Mouse (Mus musculus) lung, embryonic 15.5 days (tissue): ENCODE measurements around the gene Zfp189. TPM values are rescaled to one million over a fixed set of nuclear protein-coding genes. Genes with fewer than 3 reads are reported as not detected.
A peak's percentile ranks its signal among the peaks of the same experiment; 100 is the strongest.

ENCODE experiments used
- ATAC-seq: fragments of 200-750 bp; cut with Nextera tagmentation; 2 replicates; pipeline ENCODE4 v1.8.0; 2017; ENCODE audit warnings: moderate number of reproducible peaks, borderline replicate concordance; ENCODE audit not compliant: low FRiP score, low TSS enrichment; ENCODE audit errors: extremely low read depth
- H3K27ac ChIP-seq: fragments of 300-500 bp; sonication (generic); 2 replicates; pipeline ENCODE4 v1.5.1; 2015; ENCODE audit warnings: moderate library complexity, mild to moderate bottlenecking, inconsistent platforms
- H3K27me3 ChIP-seq: fragments of 300-500 bp; sonication (generic); 2 replicates; pipeline ENCODE4 v1.6.1; 2015; ENCODE audit warnings: inconsistent platforms
- H3K36me3 ChIP-seq: fragments of 300-500 bp; sonication (generic); 2 replicates; pipeline ENCODE4 v1.6.1; 2015; ENCODE audit warnings: inconsistent platforms
- H3K4me1 ChIP-seq: fragments of 300-500 bp; sonication (generic); 2 replicates; pipeline ENCODE4 v1.6.1; 2015; ENCODE audit warnings: inconsistent platforms
- H3K4me2 ChIP-seq: fragments of 300-500 bp; sonication (generic); 2 replicates; pipeline ENCODE4 v1.6.1; 2015; ENCODE audit warnings: inconsistent platforms, mild to moderate bottlenecking, moderate library complexity
- H3K4me3 ChIP-seq: fragments of 300-500 bp; sonication (generic); 2 replicates; pipeline ENCODE4 v1.5.1; 2015; ENCODE audit warnings: mild to moderate bottlenecking, inconsistent platforms
- H3K9ac ChIP-seq: fragments of 300-500 bp; sonication (generic); 2 replicates; pipeline ENCODE4 v1.6.1; 2015; ENCODE audit warnings: inconsistent platforms
- H3K9me3 ChIP-seq: fragments of 300-500 bp; sonication (generic); 2 replicates; pipeline ENCODE4 v1.6.1; 2016; ENCODE audit warnings: inconsistent platforms
- WGBS: fragments of 180-500 bp; shearing (Covaris S2); methylation state at CpG from one replicate; pipeline ENCODE4 v1.1.7; 2015; 5-methylcytosine and 5-hydroxymethylcytosine counted together
- polyA plus RNA-seq: library from polyadenylated mRNA; unstranded; fragments of >200 nt; fragmentation: Nextera tagmentation; extraction: Ambion mirVana; gene quantifications from 2 replicates; pipeline ENCODE4 v1.2.1, GENCODE M21; 2015

Gene Zfp189
- polyA plus RNA-seq, 1 experiment from 2014 or later = 9.0 TPM

DNA sequence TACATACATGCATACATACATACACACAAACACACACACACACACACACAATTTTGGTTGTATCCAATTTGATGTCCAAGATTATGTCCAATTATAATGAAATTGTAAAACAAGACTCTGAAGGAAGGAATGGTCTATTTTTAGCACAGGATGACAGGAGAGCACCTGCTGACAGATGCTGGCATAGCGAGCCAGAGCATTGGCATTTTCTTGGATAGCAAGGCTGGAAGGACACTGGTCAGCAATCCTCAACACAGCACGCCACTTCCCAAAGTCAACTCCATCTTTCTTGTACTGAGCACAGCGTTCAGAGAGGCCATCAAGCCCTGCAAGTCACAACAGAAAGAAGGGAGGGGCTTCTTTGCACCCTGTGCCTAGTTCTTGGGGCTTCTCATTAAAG is 20.0 kb downstream of the Zfp189 start:
- H3K36me3 ChIP-seq = no peaks in the 10 kb centered on the region
- H3K9me3 ChIP-seq = no peaks in the 10 kb centered on the region
- H3K4me3 ChIP-seq = no peak overlapping the region
- H3K4me1 ChIP-seq = no peaks in the 10 kb centered on the region
- no peaks in the 10 kb centered on the region for H3K27me3 ChIP-seq
- H3K9ac ChIP-seq = no peak overlapping the region
- no peak overlapping the region for H3K4me2 ChIP-seq
- ATAC-seq = no peak
- WGBS = 74% methylated on average over 3 of the region's 3 CpGs
- H3K27ac ChIP-seq = no peak overlapping the region

DNA sequence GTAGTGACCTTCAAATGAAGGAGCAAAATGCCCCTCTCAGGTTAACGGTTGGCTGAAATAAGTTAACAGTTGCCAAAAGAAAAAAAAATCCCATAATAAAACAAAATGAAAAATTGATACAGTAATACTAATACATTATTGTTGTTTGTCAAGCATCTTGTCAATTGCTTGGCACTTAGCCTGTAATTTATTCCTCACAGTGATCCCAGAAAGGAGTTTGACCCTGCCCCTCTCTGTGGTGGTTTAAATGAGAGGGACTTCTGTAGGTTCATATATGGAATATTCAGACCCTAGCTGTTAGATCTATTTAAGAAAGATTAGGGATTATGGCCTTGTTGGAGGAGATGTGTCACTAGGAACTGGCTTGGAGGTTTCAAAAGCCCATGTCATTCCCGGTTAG is 25.1 kb downstream of the Zfp189 start:
- Histone ChIP-seq H3K4me2 (no peak overlapping the region), H3K27ac (no peak overlapping the region), H3K4me1 (no peaks in the 10 kb centered on the region), H3K36me3 (no peaks in the 10 kb centered on the region), H3K9me3 (no peaks in the 10 kb centered on the region), H3K4me3 (no peak overlapping the region), H3K27me3 (no peaks in the 10 kb centered on the region), H3K9ac (no peak overlapping the region)
- 76% methylated on average over 2 of the region's 2 CpGs for WGBS
- ATAC-seq = no peak

DNA sequence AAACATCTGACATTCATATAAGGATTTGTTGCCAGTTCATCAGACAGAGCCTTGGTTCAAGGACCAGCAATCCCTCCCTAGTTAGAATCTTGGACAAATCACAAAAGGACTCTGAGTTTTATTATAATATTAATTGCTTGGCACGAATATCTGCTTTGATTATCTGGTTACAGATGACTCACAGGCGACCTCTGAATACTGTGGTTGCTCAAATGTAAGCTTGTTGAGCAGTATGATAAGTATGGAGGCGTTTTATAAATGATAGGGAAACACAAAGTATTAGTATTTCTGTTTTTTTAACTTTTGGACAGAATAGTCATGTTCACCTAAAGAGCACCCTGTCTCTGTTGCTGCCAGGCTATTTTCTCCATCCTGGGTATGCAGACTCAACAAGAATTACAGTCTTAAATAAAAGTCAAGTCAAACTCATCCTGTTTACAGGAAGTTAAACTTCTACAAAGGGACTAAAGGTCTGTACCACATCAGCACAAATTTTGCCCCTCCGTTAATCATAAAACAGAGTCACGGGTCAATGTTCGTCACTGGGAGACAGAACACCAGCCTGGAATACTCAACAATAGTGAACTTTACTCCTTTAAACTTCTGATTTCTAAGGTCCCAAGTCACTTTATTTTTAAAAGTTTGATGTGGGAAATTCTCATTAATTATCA is 26.0 kb downstream of the Zfp189 start:
- Histone ChIP-seq H3K4me1 (no peaks in the 10 kb centered on the region), H3K27ac (no peak overlapping the region), H3K9ac (no peak overlapping the region), H3K4me2 (no peak overlapping the region), H3K9me3 (no peaks in the 10 kb centered on the region), H3K36me3 (no peaks in the 10 kb centered on the region), H3K27me3 (no peaks in the 10 kb centered on the region), H3K4me3 (no peak overlapping the region)
- 59% methylated on average over 6 of the region's 6 CpGs for WGBS
- ATAC-seq = no peak

DNA sequence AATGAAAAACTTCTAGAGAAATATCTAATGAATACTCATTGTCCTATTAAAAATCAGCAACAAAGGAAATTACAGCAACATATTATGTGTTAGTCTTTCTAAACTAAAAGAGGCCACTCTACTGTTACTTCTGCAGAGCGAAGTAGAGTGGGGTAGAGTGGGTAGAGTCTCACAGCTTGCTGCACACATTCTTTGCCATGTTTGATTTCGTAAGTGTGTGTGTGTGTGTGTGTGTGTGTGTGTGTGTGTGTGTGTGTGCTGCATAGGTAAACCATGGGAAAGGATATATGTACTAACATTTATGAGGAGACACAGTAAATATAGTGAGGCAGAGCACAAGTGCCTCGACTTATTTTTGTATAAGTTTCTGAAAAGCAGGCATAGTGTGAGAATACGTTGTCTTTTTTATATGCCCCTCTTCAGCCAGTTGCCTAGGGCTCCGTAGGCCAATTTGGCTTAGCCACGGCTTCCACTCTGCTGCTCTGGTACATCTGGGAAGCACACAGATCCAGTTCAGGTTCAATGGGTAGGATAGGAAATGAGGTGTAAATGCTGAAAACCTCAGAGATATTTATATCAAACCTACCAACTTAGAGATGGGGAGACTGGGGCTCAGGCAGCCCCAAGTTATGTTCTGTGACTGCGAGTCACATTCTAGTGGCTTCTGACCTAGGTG is 26.7 kb downstream of the Zfp189 start:
- no peak overlapping the region for H3K4me3 ChIP-seq
- H3K9ac ChIP-seq = no peak overlapping the region
- no peaks in the 10 kb centered on the region for H3K36me3 ChIP-seq
- H3K4me1 ChIP-seq = no peaks in the 10 kb centered on the region
- no peaks in the 10 kb centered on the region for H3K27me3 ChIP-seq
- ATAC-seq = no peak
- no peak overlapping the region for H3K4me2 ChIP-seq
- 83% methylated on average over 7 of the region's 7 CpGs for WGBS
- no peak overlapping the region for H3K27ac ChIP-seq
- H3K9me3 ChIP-seq = no peaks in the 10 kb centered on the region

DNA sequence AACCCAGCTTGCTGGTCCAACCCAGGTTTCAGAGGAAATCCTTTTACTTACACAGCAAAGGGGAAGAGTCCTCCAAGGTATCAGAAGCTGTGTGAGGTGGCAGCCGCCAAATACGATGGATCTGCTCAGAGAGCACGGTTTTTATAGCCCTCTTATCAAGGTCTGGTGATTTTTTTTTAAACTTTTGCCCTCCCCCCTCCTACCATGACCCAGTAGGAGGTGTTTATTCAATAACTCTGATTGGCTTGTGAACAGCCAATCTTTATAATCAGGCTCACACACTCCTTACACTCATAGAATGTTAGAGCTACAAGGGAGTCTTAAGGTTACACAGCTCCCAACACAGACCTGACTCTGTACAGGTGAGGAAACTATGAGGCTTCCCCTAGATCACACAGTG is 28.4 kb downstream of the Zfp189 start, which contains the start of gene Aldob:
Gene Aldob (minus strand): TSS at position 164 of the 400 bp plus-strand sequence.
- Histone ChIP-seq H3K4me2 (no peak within 1 kb of the TSS), H3K27me3 (no peaks in the 10 kb centered on the region), H3K9ac (no peak within 1 kb of the TSS), H3K4me3 (no peak within 1 kb of the TSS), H3K27ac (no peak within 1 kb of the TSS), H3K9me3 (no peaks in the 10 kb centered on the region), H3K4me1 (no peaks in the 10 kb centered on the region), H3K36me3 (no peaks in the 10 kb centered on the region)
- no peak for ATAC-seq
- 33% methylated on average over 3 of the region's 3 CpGs for WGBS

DNA sequence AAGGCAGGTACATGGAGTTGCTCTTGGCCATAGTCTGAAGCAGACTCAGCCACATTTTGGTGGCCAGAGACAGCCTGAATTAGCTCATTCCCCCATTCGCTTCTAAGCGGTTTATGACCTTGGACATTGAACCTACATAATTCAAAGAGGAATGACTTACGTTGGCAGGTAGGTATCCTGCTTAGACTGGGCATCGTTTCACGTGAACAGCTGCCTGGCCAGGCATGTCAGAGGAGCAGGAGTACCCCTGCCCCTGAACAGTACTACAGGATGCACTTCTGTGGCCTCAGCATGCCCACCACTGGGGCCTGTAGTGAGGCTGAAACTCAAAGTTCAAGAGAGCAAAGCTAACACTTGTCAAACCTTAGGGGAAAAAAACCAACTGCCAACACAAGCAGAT is 32.4 kb downstream of the Zfp189 start:
- H3K9ac ChIP-seq = no peak overlapping the region
- no peaks in the 10 kb centered on the region for H3K27me3 ChIP-seq
- no peaks in the 10 kb centered on the region for H3K36me3 ChIP-seq
- H3K4me2 ChIP-seq = no peak overlapping the region
- no peaks in the 10 kb centered on the region for H3K4me1 ChIP-seq
- ATAC-seq = no peak
- H3K9me3 ChIP-seq = no peaks in the 10 kb centered on the region
- no peak overlapping the region for H3K27ac ChIP-seq
- H3K4me3 ChIP-seq = no peak overlapping the region
- WGBS = 76% methylated on average over 5 of the region's 5 CpGs

DNA sequence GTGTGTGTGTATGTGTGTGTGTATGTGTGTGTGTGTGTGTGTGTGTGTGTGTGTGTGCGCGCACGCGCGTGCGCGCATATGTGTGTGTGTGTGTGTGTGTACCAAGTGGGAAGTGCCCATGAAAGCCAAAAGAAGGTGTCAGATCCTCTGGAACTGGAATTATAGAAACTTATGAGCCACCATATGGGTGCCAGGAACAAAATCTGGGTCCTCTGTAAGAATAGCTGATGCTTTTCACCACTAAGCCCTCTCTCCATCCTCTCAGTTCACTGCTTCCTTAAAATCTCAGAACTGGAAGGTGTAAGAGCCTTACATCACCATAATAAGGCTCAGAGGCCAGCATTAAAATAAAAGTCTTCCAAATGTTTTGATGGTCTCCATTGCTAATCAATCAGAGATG is 36.4 kb downstream of the Zfp189 start:
- Histone ChIP-seq H3K4me3 (no peak overlapping the region), H3K9me3 (no peaks in the 10 kb centered on the region), H3K4me2 (no peak overlapping the region), H3K27me3 (no peaks in the 10 kb centered on the region), H3K4me1 (no peaks in the 10 kb centered on the region), H3K36me3 (no peaks in the 10 kb centered on the region), H3K27ac (no peak overlapping the region), H3K9ac (no peak overlapping the region)
- 85% methylated on average over 7 of the region's 7 CpGs for WGBS
- no peak for ATAC-seq

DNA sequence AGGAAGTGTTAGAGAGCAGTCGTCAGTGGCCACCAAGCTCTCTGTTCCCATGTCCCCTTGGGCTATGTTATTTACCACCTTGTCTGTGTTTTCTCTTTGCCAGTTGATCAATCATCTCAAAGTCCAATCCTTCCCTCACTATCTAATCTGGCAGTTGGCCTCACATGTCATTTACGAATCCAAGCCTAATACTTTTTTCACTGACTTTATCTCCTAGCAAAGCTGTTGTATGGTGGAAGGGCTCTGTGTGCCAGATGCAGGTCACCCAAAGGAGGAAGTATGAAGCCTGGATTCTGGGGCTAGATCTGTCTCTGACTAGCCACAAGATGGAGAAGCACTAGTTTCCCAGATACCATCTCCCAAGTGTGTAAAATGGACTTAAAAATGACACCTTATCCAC is 37.2 kb downstream of the Zfp189 start:
- Histone ChIP-seq H3K27me3 (no peaks in the 10 kb centered on the region), H3K4me1 (no peaks in the 10 kb centered on the region), H3K4me2 (no peak overlapping the region), H3K36me3 (no peaks in the 10 kb centered on the region), H3K9me3 (no peaks in the 10 kb centered on the region), H3K9ac (no peak overlapping the region), H3K27ac (no peak overlapping the region), H3K4me3 (no peak overlapping the region)
- 41% methylated on average over 2 of the region's 2 CpGs for WGBS
- no peak for ATAC-seq

DNA sequence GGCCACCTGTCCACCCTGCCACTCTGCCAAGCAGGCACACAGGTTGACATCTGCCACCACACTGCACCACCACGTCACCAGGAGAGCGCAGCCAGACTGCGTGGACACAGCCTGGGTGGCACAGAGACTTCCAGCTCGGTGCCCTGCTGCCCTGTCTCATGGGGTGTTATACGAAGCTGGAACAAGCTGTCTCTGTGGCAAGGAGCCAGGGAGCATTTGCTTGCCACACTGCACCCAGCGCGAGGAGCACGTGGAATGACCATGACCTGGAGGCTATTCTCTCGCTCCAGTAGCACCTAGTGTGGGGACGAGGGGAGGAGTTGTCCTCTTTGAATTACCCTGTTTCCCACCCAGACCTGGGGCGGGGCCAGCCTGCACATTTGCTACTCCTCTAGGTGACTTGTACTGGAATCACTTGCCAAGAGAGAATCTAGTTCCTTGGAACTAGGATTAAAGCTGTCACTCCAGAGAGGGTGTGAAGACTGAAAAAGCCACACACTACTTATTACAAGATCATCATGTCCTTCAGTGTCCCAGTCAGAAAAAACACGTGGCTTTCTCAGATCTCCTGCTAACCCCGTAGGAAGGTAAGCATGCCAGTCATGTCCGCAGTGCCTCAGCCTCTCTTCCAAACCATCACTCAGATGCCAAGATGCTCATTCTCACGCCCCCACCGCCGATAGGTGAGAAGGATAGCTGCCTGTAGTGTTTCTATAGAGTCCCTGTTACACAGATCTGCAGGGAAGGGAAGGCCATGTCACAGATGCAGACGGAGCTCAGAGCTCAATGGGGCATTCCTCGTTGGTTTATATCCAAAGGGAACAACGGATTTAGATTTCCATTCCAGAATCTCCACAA is 39.2 kb downstream of the Zfp189 start:
- no peak overlapping the region for H3K9ac ChIP-seq
- no peaks in the 10 kb centered on the region for H3K9me3 ChIP-seq
- peak; percentile 49; the same call in 1 of the 2 replicates for ATAC-seq
- H3K36me3 ChIP-seq = no peaks in the 10 kb centered on the region
- no peaks in the 10 kb centered on the region for H3K27me3 ChIP-seq
- H3K27ac ChIP-seq = no peak overlapping the region
- 61% methylated on average over 20 of the region's 20 CpGs for WGBS
- H3K4me2 ChIP-seq = no peak overlapping the region
- no peak overlapping the region for H3K4me3 ChIP-seq
- no peaks in the 10 kb centered on the region for H3K4me1 ChIP-seq

DNA sequence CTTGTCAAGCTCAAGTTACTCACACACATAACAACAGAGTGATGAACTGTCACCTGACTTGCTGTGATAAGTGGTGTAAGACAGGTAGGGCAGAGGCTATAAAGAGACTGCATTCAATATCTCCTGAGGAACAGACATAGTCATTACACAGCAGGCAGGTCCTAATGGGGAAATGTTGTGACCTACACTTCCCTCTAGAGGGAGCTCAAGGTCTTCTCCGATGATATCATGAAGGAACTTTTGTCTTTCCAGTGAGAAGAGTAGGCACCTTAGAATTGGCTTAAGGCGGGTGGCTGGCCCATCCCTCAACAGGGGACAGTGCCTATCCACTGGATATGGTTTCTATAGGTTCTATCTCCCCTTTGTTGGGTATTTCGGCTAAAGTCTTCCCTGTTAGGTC is 46.6 kb downstream of the Zfp189 start:
- Histone ChIP-seq H3K4me3 (no peak overlapping the region), H3K27me3 (no peaks in the 10 kb centered on the region), H3K4me2 (no peak overlapping the region), H3K4me1 (no peaks in the 10 kb centered on the region), H3K27ac (no peak overlapping the region), H3K9ac (no peak overlapping the region), H3K36me3 (no peaks in the 10 kb centered on the region), H3K9me3 (no peaks in the 10 kb centered on the region)
- ATAC-seq = peak; percentile 69; the same call in 1 of the 2 replicates
- WGBS = 25% methylated on average over 3 of the region's 3 CpGs

DNA sequence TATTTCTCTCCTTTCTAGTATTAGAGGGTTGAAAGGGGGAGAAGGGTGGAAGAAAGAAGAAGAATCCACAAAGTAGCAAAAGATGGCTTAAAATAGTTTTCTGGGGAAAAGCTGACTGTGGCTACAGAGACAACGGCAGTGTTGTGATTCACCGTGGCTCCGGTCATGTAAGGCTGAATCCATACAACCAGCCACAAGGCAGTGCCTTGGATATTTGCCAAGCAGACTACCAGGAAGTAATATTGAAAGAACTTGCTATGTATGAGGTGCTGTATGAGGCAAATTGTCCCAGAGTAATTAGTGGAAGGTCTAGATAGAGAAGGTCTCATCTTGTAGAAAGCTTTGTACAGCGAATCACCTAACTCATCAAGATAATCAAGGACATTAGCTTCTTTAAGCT is 51.2 kb downstream of the Zfp189 start:
- no peaks in the 10 kb centered on the region for H3K9me3 ChIP-seq
- no peak for ATAC-seq
- H3K4me2 ChIP-seq = no peak overlapping the region
- no peaks in the 10 kb centered on the region for H3K4me1 ChIP-seq
- WGBS = 66% methylated on average over 4 of the region's 4 CpGs
- no peaks in the 10 kb centered on the region for H3K27me3 ChIP-seq
- no peak overlapping the region for H3K9ac ChIP-seq
- no peaks in the 10 kb centered on the region for H3K36me3 ChIP-seq
- no peak overlapping the region for H3K4me3 ChIP-seq
- H3K27ac ChIP-seq = no peak overlapping the region
